Mouse (Mus musculus): ENCODE measurements around the gene Gm17949. TPM values are rescaled to one million over a fixed set of nuclear protein-coding genes. Genes with fewer than 3 reads are reported as not detected.
A peak's percentile ranks its signal among the peaks of the same experiment; 100 is the strongest.

The Gm17949 gene
- polyA plus RNA-seq, 1 experiment from 2014 or later: 0.15 TPM

DNA sequence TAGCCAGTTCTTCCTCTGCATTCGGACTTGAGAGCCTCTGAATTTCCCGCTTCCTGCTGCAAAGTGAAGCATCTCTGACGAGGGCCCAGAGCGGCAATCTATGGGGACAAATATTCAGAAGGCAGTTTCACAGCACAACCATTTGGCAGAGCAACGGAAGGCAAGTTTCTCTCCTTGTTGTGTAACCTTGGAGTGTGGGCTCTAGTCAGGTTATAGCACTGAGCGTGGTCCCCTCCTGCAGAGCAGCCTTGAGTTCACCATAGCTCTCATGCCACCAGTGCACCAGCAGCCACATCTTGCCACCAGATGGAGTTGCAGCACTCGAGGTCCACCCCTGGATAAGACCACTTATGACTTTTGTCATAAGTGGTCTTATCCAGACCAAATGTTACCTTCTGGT, 22.8 kb upstream of the Gm17949 start:
- Histone ChIP-seq H3K27me3 (replicated peaks; ENCODE audit: control insufficient read depth, insufficient read depth, low read length) (no peaks in the 10 kb centered on the region), H3K36me3 (ENCODE audit: control insufficient read depth, insufficient read depth, low read length) (peaks cover 20% of the 10 kb centered on the region), H3K9me3 (ENCODE audit: control insufficient read depth, low read length) (no peaks in the 10 kb centered on the region), H3K4me1 (replicated peaks; ENCODE audit: control insufficient read depth, insufficient read depth, low read length) (peaks cover 6% of the 10 kb centered on the region), H3K4me2 (ENCODE audit: low read length) (no peak overlapping the region), H3K9ac (ENCODE audit: low read length) (no peak overlapping the region), H3K27ac (ENCODE audit: low read depth) (no peak overlapping the region), H3K4me3 (ENCODE audit: low read depth, low read length) (no peak overlapping the region)
- ATAC-seq (replicated peaks; ENCODE audit: low FRiP score, low TSS enrichment, low read depth) (no peak), DNase-seq (ENCODE audit: low spot score) (no peak)
- 82% methylated on average over 7 of the region's 7 CpGs for WGBS

DNA sequence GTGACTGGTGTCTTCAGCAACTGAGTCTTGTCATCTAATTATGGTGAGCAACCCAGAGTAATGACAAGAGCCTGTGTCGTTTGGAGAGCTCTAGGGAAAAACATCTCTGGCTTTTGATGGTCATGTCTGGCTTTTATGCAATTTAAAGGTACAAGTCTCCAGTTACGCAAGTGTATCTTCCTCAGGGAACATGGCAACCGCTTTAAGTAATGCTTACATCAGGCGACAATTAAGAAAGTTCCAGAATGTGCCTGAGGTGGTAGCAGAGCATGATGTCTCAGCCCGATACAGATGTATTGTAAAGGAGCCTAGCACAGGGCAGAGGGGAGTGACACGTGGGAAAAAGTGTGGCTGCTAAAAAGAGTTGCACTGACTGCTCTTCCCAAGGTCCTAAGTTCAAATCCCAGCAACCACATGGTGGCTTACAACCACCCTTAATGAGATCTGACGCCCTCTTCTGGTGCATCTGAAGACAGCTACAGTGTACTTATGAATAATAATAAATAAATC, 22.3 kb upstream of the Gm17949 start:
- DNase-seq (ENCODE audit: low spot score) (no peak), ATAC-seq (replicated peaks; ENCODE audit: low FRiP score, low TSS enrichment, low read depth) (no peak)
- peaks cover 25% of the 10 kb centered on the region for H3K36me3 ChIP-seq (ENCODE audit: control insufficient read depth, insufficient read depth, low read length)
- peaks cover 6% of the 10 kb centered on the region for H3K4me1 ChIP-seq (replicated peaks; ENCODE audit: control insufficient read depth, insufficient read depth, low read length)
- no peak overlapping the region for H3K27ac ChIP-seq (ENCODE audit: low read depth)
- peak overlapping the region; percentile 93 for H3K4me3 ChIP-seq (ENCODE audit: low read depth, low read length)
- WGBS: 76% methylated on average over 7 of the region's 7 CpGs
- no peaks in the 10 kb centered on the region for H3K27me3 ChIP-seq (replicated peaks; ENCODE audit: control insufficient read depth, insufficient read depth, low read length)
- H3K4me2 ChIP-seq (ENCODE audit: low read length): peak overlapping the region; percentile 76
- no peaks in the 10 kb centered on the region for H3K9me3 ChIP-seq (ENCODE audit: control insufficient read depth, low read length)
- H3K9ac ChIP-seq (ENCODE audit: low read length): peak overlapping the region; percentile 83; the same call in 1 of the 2 replicates

DNA sequence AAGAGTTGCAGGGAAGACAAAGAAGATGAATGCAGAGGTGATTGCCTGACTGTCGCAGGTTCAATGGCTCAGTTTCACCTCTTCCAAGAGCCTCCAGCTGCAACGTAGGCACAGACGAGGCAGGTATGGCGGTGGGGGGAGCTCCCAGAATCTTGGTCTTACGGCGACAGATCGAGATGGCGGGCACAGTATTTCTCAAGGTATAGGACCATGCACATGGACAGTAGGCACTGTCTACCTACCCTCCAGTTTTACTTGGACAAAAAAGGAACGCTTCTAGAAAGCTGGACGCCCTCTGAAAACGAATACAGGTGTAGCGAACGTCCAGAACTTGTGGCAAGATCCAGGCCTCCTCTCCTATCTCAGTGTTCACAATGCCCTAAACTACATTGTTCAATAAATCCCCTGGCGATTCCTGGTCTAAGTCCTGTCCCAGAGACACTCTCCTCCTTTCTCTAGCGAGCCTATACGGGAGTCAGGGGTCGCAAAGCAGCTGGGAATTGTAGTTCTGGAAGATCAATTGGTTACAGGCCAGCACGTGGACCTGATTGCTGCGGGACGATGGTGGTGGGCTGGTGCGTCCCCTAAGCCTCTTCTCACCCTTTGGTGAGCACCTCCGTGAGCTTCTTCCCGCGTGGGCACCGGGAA, 21.7 kb upstream of the Gm17949 start:
- Histone ChIP-seq H3K4me3 (ENCODE audit: low read depth, low read length) (peak overlapping the region; percentile 93), H3K9me3 (ENCODE audit: control insufficient read depth, low read length) (no peaks in the 10 kb centered on the region), H3K36me3 (ENCODE audit: control insufficient read depth, insufficient read depth, low read length) (peaks cover 31% of the 10 kb centered on the region), H3K4me2 (ENCODE audit: low read length) (peak overlapping the region; percentile 76), H3K27me3 (replicated peaks; ENCODE audit: control insufficient read depth, insufficient read depth, low read length) (no peaks in the 10 kb centered on the region), H3K9ac (ENCODE audit: low read length) (peak overlapping the region; percentile 83), H3K27ac (ENCODE audit: low read depth) (peak overlapping the region; percentile 60; the same call in 1 of the 2 replicates), H3K4me1 (replicated peaks; ENCODE audit: control insufficient read depth, insufficient read depth, low read length) (peaks cover 6% of the 10 kb centered on the region)
- WGBS: 4% methylated on average over 25 of the region's 25 CpGs
- peak; percentile 65 for DNase-seq (ENCODE audit: low spot score)
- ATAC-seq (replicated peaks; ENCODE audit: low FRiP score, low TSS enrichment, low read depth): peak; percentile 90

DNA sequence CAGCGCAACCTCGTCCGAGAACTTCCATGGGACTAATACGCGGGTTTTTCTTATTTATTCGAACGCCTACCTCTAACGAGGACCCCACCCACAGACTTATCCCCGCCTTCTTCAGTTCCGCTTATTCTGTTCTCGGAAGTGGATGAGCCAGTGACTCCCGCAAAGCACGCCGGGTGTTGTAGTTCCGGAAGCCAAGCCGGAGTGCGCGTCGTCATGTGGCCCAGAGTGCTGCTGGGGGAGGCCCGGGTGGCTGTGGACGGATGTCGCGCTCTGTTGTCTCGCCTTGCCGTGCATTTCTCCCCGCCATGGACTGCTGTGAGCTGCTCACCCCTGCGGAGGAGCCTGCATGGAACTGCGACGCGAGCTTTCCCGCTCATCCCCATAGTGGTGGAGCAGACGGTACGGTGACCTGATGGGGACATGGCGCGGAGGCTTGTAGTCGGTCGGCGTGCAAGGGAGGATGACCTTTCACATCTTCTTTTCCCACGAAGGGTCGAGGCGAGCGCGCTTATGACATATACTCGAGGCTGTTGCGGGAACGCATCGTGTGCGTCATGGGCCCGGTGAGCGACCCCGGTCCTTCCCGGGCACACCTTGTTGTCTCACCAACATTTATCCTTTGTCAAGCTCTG, 21.0 kb upstream of the Gm17949 start, which contains the start of gene Clpp:
TSS of gene Clpp (plus strand) at position 191 of the 632 bp plus-strand sequence.
- Histone ChIP-seq H3K9me3 (ENCODE audit: control insufficient read depth, low read length) (no peaks in the 10 kb centered on the region), H3K36me3 (ENCODE audit: control insufficient read depth, insufficient read depth, low read length) (peaks cover 37% of the 10 kb centered on the region), H3K27me3 (replicated peaks; ENCODE audit: control insufficient read depth, insufficient read depth, low read length) (no peaks in the 10 kb centered on the region), H3K9ac (ENCODE audit: low read length) (peak within 1 kb of the TSS; percentile 83), H3K4me1 (replicated peaks; ENCODE audit: control insufficient read depth, insufficient read depth, low read length) (peaks cover 6% of the 10 kb centered on the region), H3K4me3 (ENCODE audit: low read depth, low read length) (peak within 1 kb of the TSS; percentile 93), H3K27ac (ENCODE audit: low read depth) (peak within 1 kb of the TSS; percentile 60; the same call in 1 of the 2 replicates), H3K4me2 (ENCODE audit: low read length) (peak within 1 kb of the TSS; percentile 76)
- peak; percentile 95 for ATAC-seq (replicated peaks; ENCODE audit: low FRiP score, low TSS enrichment, low read depth)
- under 1% methylated on average over 52 of the region's 52 CpGs for WGBS
- peak; percentile 97 for DNase-seq (ENCODE audit: low spot score)

DNA sequence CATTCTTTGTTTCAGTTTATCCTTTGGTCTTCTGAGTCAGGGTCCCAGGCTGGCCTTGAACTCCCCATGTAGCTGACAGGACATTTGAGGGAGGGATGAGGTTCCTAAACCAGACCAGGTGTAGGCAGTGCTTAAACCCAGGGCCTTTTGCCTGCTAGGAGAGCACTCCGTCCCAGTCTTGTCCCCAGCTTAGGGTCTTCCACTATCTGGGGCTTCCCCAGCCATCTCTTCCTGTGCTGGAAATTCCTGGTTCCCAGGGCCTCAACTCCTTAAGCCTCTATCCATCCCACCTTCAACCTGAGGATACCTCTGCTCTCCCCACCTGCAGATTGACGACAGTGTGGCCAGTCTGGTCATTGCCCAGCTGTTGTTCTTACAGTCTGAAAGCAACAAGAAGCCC, 20.3 kb upstream of the Gm17949 start:
- no peak overlapping the region for H3K27ac ChIP-seq (ENCODE audit: low read depth)
- no peaks in the 10 kb centered on the region for H3K9me3 ChIP-seq (ENCODE audit: control insufficient read depth, low read length)
- DNase-seq (ENCODE audit: low spot score) (no peak), ATAC-seq (replicated peaks; ENCODE audit: low FRiP score, low TSS enrichment, low read depth) (no peak)
- peaks cover 45% of the 10 kb centered on the region for H3K36me3 ChIP-seq (ENCODE audit: control insufficient read depth, insufficient read depth, low read length)
- peak overlapping the region; percentile 83 for H3K9ac ChIP-seq (ENCODE audit: low read length)
- peak overlapping the region; percentile 76 for H3K4me2 ChIP-seq (ENCODE audit: low read length)
- no peaks in the 10 kb centered on the region for H3K27me3 ChIP-seq (replicated peaks; ENCODE audit: control insufficient read depth, insufficient read depth, low read length)
- peak overlapping the region; percentile 93 for H3K4me3 ChIP-seq (ENCODE audit: low read depth, low read length)
- H3K4me1 ChIP-seq (replicated peaks; ENCODE audit: control insufficient read depth, insufficient read depth, low read length): peaks cover 6% of the 10 kb centered on the region
- 77% methylated on average over 2 of the region's 2 CpGs for WGBS

DNA sequence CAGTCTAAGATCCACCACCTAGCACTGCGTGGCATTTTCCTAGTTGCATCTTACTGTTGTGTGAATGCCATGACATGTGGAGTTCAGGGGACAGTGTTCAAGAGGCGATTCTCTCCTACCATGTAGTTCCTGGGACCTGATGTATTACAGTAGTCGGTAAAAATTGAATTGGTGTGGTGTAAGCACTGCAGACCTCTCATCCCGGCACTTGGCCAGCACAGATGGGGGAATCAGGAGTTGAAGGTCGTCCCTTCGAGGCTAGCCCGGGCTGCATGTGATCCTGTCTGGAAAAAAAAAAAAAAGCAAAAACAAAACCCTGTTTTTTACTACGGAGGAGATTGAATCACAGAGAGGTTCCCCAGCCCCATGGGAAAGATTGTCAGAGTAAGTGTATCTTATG, 16.2 kb upstream of the Gm17949 start:
- WGBS: 87% methylated on average over 8 of the region's 8 CpGs
- Histone ChIP-seq H3K36me3 (ENCODE audit: control insufficient read depth, insufficient read depth, low read length) (peaks cover 61% of the 10 kb centered on the region), H3K4me2 (ENCODE audit: low read length) (no peak overlapping the region), H3K4me3 (ENCODE audit: low read depth, low read length) (no peak overlapping the region), H3K9me3 (ENCODE audit: control insufficient read depth, low read length) (no peaks in the 10 kb centered on the region), H3K27ac (ENCODE audit: low read depth) (no peak overlapping the region), H3K9ac (ENCODE audit: low read length) (no peak overlapping the region), H3K4me1 (replicated peaks; ENCODE audit: control insufficient read depth, insufficient read depth, low read length) (peaks cover 12% of the 10 kb centered on the region), H3K27me3 (replicated peaks; ENCODE audit: control insufficient read depth, insufficient read depth, low read length) (no peaks in the 10 kb centered on the region)
- no peak for ATAC-seq (replicated peaks; ENCODE audit: low FRiP score, low TSS enrichment, low read depth)
- DNase-seq (ENCODE audit: low spot score): no peak

DNA sequence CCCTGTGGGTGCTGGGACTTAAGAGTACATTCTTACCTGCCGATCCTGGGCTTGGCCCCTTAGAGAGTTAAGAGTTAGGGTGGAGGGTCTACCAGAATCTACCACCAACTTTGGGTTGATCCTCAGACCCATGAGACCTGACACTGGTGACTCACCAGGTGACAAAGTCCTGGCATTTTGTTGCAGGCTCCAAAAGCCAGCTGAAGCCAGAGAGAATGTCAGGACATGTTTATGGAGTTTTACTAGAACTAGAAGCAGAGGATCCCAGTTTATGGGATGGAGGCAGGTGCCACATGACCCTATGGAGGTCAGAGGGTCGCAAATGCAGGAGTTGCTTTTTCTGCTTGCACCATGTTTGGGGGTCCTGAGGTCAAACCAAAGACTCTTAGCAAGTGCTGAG, 14.8 kb upstream of the Gm17949 start:
- Histone ChIP-seq H3K36me3 (ENCODE audit: control insufficient read depth, insufficient read depth, low read length) (peaks cover 61% of the 10 kb centered on the region), H3K27me3 (replicated peaks; ENCODE audit: control insufficient read depth, insufficient read depth, low read length) (no peaks in the 10 kb centered on the region), H3K9ac (ENCODE audit: low read length) (no peak overlapping the region), H3K4me2 (ENCODE audit: low read length) (peak overlapping the region; percentile 65), H3K9me3 (ENCODE audit: control insufficient read depth, low read length) (no peaks in the 10 kb centered on the region), H3K27ac (ENCODE audit: low read depth) (no peak overlapping the region), H3K4me3 (ENCODE audit: low read depth, low read length) (0 out of 2 replicates have a peak overlapping the region, but pooled peaks have one; percentile 76), H3K4me1 (replicated peaks; ENCODE audit: control insufficient read depth, insufficient read depth, low read length) (peaks cover 6% of the 10 kb centered on the region)
- ATAC-seq (replicated peaks; ENCODE audit: low FRiP score, low TSS enrichment, low read depth) (0 out of 2 replicates have a peak, but pooled peaks have one; percentile 2), DNase-seq (ENCODE audit: low spot score) (no peak)
- 73% methylated on average over 2 of the region's 2 CpGs for WGBS

DNA sequence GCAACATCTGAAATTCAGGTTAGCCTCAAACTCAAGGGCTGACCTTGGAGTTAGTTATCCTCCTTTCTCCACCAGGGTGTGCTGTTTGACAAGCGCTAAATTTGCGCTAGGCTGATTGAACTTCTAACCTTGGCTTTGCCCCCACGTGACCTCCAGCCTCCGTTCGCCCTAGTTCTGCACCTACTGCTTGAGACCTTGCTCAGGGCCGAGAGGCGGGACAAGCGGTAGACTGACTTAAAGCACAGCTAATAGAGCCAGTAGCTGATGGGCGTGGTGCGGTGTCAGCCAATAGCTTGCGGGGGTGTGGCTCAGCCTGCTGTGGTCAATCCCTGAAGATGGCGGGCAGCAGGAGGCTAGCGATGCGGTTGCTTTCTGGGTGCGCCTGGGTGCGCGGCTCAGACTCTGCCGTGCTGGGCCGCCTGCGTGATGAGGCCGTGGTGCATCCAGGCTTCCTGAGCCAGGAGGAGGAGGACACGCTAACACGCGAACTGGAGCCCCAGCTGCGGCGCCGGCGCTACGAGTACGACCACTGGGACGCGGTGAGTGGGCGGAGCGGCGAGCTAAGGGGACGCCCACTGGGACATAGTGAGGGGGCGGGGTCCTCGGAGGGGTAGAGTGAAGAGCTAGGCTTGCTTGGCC, 14.1 kb upstream of the Gm17949 start, which contains the start of gene Alkbh7:
TSS of gene Alkbh7 (plus strand) at position 311 of the 639 bp plus-strand sequence.
- peaks cover 6% of the 10 kb centered on the region for H3K4me1 ChIP-seq (replicated peaks; ENCODE audit: control insufficient read depth, insufficient read depth, low read length)
- H3K9ac ChIP-seq (ENCODE audit: low read length): peak within 1 kb of the TSS; percentile 59
- H3K27me3 ChIP-seq (replicated peaks; ENCODE audit: control insufficient read depth, insufficient read depth, low read length): no peaks in the 10 kb centered on the region
- H3K9me3 ChIP-seq (ENCODE audit: control insufficient read depth, low read length): no peaks in the 10 kb centered on the region
- peak within 1 kb of the TSS; percentile 65 for H3K4me2 ChIP-seq (ENCODE audit: low read length)
- H3K27ac ChIP-seq (ENCODE audit: low read depth): peak within 1 kb of the TSS; percentile 40; the same call in 1 of the 2 replicates
- DNase-seq (ENCODE audit: low spot score) (peak; percentile 94), ATAC-seq (replicated peaks; ENCODE audit: low FRiP score, low TSS enrichment, low read depth) (peak; percentile 99)
- under 1% methylated on average over 38 of the region's 38 CpGs for WGBS
- H3K4me3 ChIP-seq (ENCODE audit: low read depth, low read length): peak within 1 kb of the TSS; percentile 76
- peaks cover 54% of the 10 kb centered on the region for H3K36me3 ChIP-seq (ENCODE audit: control insufficient read depth, insufficient read depth, low read length)

Data from intestine, embryonic 14.5 days (tissue).